Mouse (Mus musculus) E14TG2a.4 (cell line): ENCODE data around the gene Tmem98.

ENCODE experiments used
- H3K27me3 ChIP-seq: 2 replicates; pipeline ENCODE4 v1.6.1; 2014; ENCODE audit warnings: low read length, control low read depth; ENCODE audit not compliant: insufficient read depth
- H3K36me3 ChIP-seq: 2 replicates; pipeline ENCODE4 v1.6.1; 2014; ENCODE audit warnings: low read length, control low read depth; ENCODE audit not compliant: insufficient read depth
- H3K4me1 ChIP-seq: replicated peaks from 2 replicates; pipeline ENCODE4 v1.6.1; 2014; ENCODE audit warnings: low read depth, low read length, control low read depth
- H3K4me3 ChIP-seq: replicated peaks from 2 replicates; pipeline ENCODE4 v1.5.1; 2014; ENCODE audit warnings: mild to moderate bottlenecking, low read length
- H3K9me3 ChIP-seq: 2 replicates; pipeline ENCODE4 v1.6.1; 2014; ENCODE audit warnings: low read length, control low read depth
- CTCF ChIP-seq: conservative IDR thresholded peaks from 2 replicates; pipeline ENCODE4 v1.5.1; 2014; ENCODE audit warnings: low read length
- NANOG ChIP-seq: IDR thresholded peaks from 2 replicates; pipeline ENCODE4 v1.6.1; 2014; ENCODE audit warnings: borderline replicate concordance, low read length, mixed read lengths
- POU5F1 ChIP-seq: IDR thresholded peaks from 2 replicates; pipeline ENCODE4 v1.6.1; 2014; ENCODE audit warnings: low read length, borderline replicate concordance

The Tmem98 gene

GRCm38 (mm10) chr11:80783460-80783859 lies 26.5 kb upstream of the Tmem98 start:
- H3K36me3 ChIP-seq = no peaks in the 10 kb centered on the region

GRCm38 (mm10) chr11:80784294-80784743 lies 25.7 kb upstream of the Tmem98 start:
- TF ChIP-seq CTCF (no peak), NANOG (no peak), POU5F1 (no peak)
- no peak overlapping the region for H3K4me3 ChIP-seq
- peaks cover 9% of the 10 kb centered on the region; the same call in 1 of the 2 replicates for H3K4me1 ChIP-seq
- no peaks in the 10 kb centered on the region for H3K27me3 ChIP-seq
- H3K36me3 ChIP-seq = no peaks in the 10 kb centered on the region
- no peaks in the 10 kb centered on the region for H3K9me3 ChIP-seq

More at GRCm38 (mm10) chr11:80783460-80783859, 26.5 kb upstream of the Tmem98 start:
- no peaks in the 10 kb centered on the region for H3K27me3 ChIP-seq
- TF ChIP-seq POU5F1 (no peak), NANOG (no peak), CTCF (no peak)
- H3K9me3 ChIP-seq = no peaks in the 10 kb centered on the region
- H3K4me3 ChIP-seq = no peak overlapping the region
- peaks cover 14% of the 10 kb centered on the region; the same call in 1 of the 2 replicates for H3K4me1 ChIP-seq

DNA sequence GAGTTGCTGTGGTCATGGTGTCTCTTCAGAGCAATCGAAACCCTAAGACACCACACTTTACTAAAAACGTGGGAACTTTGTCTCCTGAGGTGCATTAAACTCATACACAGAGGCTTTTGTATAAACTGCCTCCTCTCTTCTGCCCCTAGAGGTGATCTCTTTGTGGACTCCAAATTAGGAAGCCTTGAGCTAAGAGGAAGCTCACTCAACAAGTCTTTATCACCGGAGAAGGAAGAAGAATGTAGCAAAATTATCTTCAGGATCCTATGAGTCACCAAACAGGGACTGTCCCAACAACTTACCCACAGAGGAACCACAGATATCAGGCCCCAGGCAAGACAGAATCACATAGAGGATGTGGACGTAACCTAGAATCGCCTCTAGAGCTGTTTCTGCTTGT lies 24.3 kb upstream of the Tmem98 start:
- Histone ChIP-seq H3K4me1 (peaks cover 5% of the 10 kb centered on the region; the same call in 1 of the 2 replicates), H3K4me3 (no peak overlapping the region), H3K27me3 (no peaks in the 10 kb centered on the region), H3K9me3 (no peaks in the 10 kb centered on the region), H3K36me3 (no peaks in the 10 kb centered on the region)
- TF ChIP-seq CTCF (0 out of 2 replicates have a peak, but pooled peaks have one; percentile 4), NANOG (no peak), POU5F1 (no peak)

DNA sequence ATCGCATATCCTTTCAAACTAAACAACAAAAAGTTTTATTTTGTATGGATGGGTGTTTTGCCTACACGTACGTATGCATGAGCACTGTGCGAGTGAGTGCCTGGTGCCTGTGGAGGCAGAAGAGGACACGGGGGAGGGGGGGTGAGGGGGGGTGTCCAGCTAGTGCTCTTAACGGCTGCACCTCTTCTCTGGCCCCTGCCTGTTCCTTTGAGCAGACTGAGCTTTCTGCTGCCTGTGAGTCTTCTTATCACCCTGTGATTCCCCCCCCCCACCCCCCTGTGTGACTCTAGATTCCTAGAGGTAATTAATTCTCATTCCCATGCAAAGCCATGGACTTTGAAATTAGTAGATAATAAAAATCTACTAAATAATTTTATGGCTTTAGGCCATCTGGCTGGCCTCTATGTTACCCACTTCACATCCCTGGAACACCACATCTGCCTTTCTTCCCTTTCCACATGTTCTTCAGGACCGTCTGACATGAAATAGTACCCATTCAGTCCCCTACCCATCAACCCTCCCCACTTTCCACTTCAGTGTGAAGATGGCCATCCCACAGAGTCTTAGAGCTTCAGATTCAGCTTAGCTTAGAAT lies 20.2 kb upstream of the Tmem98 start:
- Histone ChIP-seq H3K9me3 (no peaks in the 10 kb centered on the region), H3K4me3 (no peak overlapping the region), H3K27me3 (no peaks in the 10 kb centered on the region), H3K4me1 (no peaks in the 10 kb centered on the region), H3K36me3 (no peaks in the 10 kb centered on the region)
- TF ChIP-seq POU5F1 = no peak

DNA sequence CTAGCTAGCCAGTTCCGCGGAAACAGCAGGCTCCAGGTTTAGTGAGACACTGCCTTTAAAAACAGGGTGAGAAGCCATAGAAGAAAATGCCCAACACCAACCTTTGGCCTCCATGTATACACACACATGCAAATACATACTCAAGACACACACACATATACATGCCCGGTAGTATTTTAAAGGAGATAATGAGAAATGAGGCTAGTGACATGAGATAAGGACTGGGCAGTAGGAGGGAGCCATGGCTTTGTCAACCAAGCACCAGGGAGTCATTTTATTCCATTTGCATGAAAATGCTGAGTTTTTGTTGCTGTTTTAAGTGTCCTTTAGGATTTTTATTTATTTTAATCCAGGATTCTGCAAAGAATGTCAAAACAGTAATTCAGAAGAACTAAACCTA lies 19.6 kb upstream of the Tmem98 start:
- Histone ChIP-seq H3K4me1 (no peaks in the 10 kb centered on the region), H3K36me3 (no peaks in the 10 kb centered on the region), H3K9me3 (no peaks in the 10 kb centered on the region), H3K4me3 (no peak overlapping the region), H3K27me3 (no peaks in the 10 kb centered on the region)
- TF ChIP-seq CTCF (no peak), POU5F1 (no peak), NANOG (no peak)

GRCm38 (mm10) chr11:80791677-80792432 lies 18.1 kb upstream of the Tmem98 start:
- Histone ChIP-seq H3K4me3 (no peak overlapping the region), H3K36me3 (no peaks in the 10 kb centered on the region), H3K4me1 (no peaks in the 10 kb centered on the region), H3K27me3 (no peaks in the 10 kb centered on the region), H3K9me3 (no peaks in the 10 kb centered on the region)
- TF ChIP-seq POU5F1 (no peak), NANOG (no peak), CTCF (no peak)

DNA sequence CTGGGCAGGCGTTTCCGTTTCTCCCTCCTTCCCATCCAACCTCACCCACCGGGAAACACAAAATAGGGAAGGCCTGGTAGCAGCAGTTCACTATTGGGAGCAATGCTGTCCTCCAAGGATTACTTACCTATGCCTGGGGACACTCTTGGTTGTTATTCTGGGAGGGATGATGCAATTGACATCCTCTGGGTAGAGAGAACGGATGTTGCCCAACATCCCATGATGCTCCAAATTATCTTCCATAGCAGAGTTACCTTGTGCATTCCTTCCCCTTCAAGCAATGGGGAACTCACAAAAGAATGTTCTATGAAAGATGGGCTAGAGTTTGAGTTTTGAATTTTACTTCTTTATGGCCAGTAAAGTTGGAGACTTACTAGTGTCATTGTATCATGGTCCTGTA lies 16.6 kb upstream of the Tmem98 start:
- H3K9me3 ChIP-seq = no peaks in the 10 kb centered on the region
- no peaks in the 10 kb centered on the region for H3K36me3 ChIP-seq
- no peak overlapping the region for H3K4me3 ChIP-seq
- TF ChIP-seq CTCF (no peak), NANOG (no peak), POU5F1 (no peak)
- H3K27me3 ChIP-seq = no peaks in the 10 kb centered on the region
- H3K4me1 ChIP-seq = no peaks in the 10 kb centered on the region

GRCm38 (mm10) chr11:80794290-80794689 lies 15.7 kb upstream of the Tmem98 start:
- H3K27me3 ChIP-seq = no peaks in the 10 kb centered on the region
- no peaks in the 10 kb centered on the region for H3K4me1 ChIP-seq
- TF ChIP-seq CTCF = no peak
- H3K9me3 ChIP-seq = no peaks in the 10 kb centered on the region
- H3K4me3 ChIP-seq = no peak overlapping the region
- no peaks in the 10 kb centered on the region for H3K36me3 ChIP-seq

DNA sequence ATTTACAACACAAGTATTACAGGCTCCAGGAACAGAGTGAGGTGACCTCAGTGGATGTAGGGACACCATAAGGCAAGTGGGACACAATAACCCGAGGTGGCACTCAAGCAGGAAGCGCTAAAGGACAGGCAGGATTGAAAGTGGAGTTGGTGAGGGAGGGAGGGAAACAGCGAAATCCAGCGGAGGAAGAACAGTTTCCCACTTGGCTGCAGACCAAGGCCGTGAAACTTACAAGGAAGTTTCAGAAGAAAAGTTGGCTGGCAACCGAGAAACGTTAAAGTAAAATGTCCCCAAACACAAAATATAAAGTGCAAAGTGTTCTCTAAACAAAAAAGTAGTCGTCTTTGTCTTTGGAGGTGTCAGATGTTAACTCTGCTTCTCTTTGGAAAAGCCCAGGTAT lies 14.5 kb upstream of the Tmem98 start:
- Histone ChIP-seq H3K4me3 (no peak overlapping the region), H3K4me1 (no peaks in the 10 kb centered on the region), H3K36me3 (no peaks in the 10 kb centered on the region), H3K9me3 (no peaks in the 10 kb centered on the region), H3K27me3 (no peaks in the 10 kb centered on the region; the same call in 1 of the 2 replicates)
- no peak for TF ChIP-seq CTCF
- TF ChIP-seq POU5F1 = no peak
- no peak for TF ChIP-seq NANOG
